Mouse (Mus musculus) midbrain, embryonic 14.5 days (tissue): ENCODE measurements around the gene Gpr26. TPM values are rescaled to one million over a fixed set of nuclear protein-coding genes. Genes with fewer than 3 reads are reported as not detected.

Source experiments
- ATAC-seq: fragments of 200-750 bp; cut with Nextera tagmentation; 2 replicates; pipeline ENCODE4 v1.8.0; 2017; ENCODE audit warnings: moderate number of reproducible peaks, moderate library complexity; ENCODE audit not compliant: low FRiP score, low TSS enrichment
- DNase-seq: peaks from one replicate; pipeline ENCODE4 v3.0.0-alpha.2; 2015
- H3K27ac ChIP-seq: fragments of 300-500 bp; sonication (generic); replicated peaks from 2 replicates; pipeline ENCODE4 v1.5.1; 2014; ENCODE audit warnings: mild to moderate bottlenecking, low read depth, low read length, moderate library complexity
- H3K27me3 ChIP-seq: fragments of 300-500 bp; sonication (generic); 2 replicates; pipeline ENCODE4 v1.6.1; 2014; ENCODE audit warnings: low read length, control low read depth, mixed read lengths; ENCODE audit not compliant: control insufficient read depth, insufficient read depth
- H3K36me3 ChIP-seq: fragments of 300-500 bp; sonication (generic); 2 replicates; pipeline ENCODE4 v1.6.1; 2014; ENCODE audit warnings: low read length, control low read depth; ENCODE audit not compliant: control insufficient read depth, insufficient read depth
- H3K4me1 ChIP-seq: fragments of 300-500 bp; sonication (generic); 2 replicates; pipeline ENCODE4 v1.6.1; 2014; ENCODE audit warnings: mild to moderate bottlenecking, antibody characterized with exemption, low read length, control low read depth; ENCODE audit not compliant: control insufficient read depth, insufficient read depth
- H3K4me2 ChIP-seq: fragments of 300-500 bp; sonication (generic); 2 replicates; pipeline ENCODE4 v1.6.1; 2014; ENCODE audit warnings: mild to moderate bottlenecking, low read length, moderate library complexity
- H3K4me3 ChIP-seq: fragments of 300-500 bp; sonication (generic); replicated peaks from 2 replicates; pipeline ENCODE4 v1.5.1; 2014; ENCODE audit warnings: low read depth, low read length
- H3K9ac ChIP-seq: fragments of 300-500 bp; sonication (generic); replicated peaks from 2 replicates; pipeline ENCODE4 v1.6.1; 2014; ENCODE audit warnings: mild to moderate bottlenecking, low read length, moderate library complexity
- H3K9me3 ChIP-seq: fragments of 300-500 bp; sonication (generic); 2 replicates; pipeline ENCODE4 v1.6.1; 2016; ENCODE audit warnings: low read length, control low read depth, mixed read lengths; ENCODE audit not compliant: control insufficient read depth
- WGBS: fragments of 180-500 bp; shearing (Covaris S2); extraction: QIAGEN DNeasy Blood & Tissue Kit; methylation state at CpG from one replicate; pipeline ENCODE4 v1.1.7; 2014; 5-methylcytosine and 5-hydroxymethylcytosine counted together
- polyA plus RNA-seq: library from polyadenylated mRNA; unstranded; fragments of >200 nt; fragmentation: Nextera tagmentation; extraction: Ambion mirVana; gene quantifications from 2 replicates; pipeline ENCODE4 v1.2.1, GENCODE M21; 2014

The Gpr26 gene
- polyA plus RNA-seq, result 2.6 and 3.2 TPM in 2 replicates

- Histone ChIP-seq H3K4me1 (peaks cover 10% of the 10 kb centered on the region; the same call in 1 of the 2 replicates), H3K36me3 (no peaks in the 10 kb centered on the region), H3K4me2 (peak within 1 kb of the TSS; percentile 74), H3K4me3 (peak within 1 kb of the TSS; percentile 52), H3K27me3 (peaks cover 17% of the 10 kb centered on the region; the same call in 1 of the 2 replicates), H3K9ac (peak within 1 kb of the TSS; percentile 70), H3K9me3 (no peaks in the 10 kb centered on the region), H3K27ac (peak within 1 kb of the TSS; percentile 84)
- no peak; the same call in none of the 2 replicates for ATAC-seq
- 2% methylated on average over 32 of the region's 32 CpGs for WGBS
- peak; percentile 62 for DNase-seq
Measured at GRCm38 (mm10) chr7:131966023-131966915, at the start of gene Gpr26. Gene Gpr26, plus strand, starts transcription at chr7:131966460.

- Histone ChIP-seq H3K36me3 (no peaks in the 10 kb centered on the region), H3K9ac (no peak overlapping the region), H3K9me3 (no peaks in the 10 kb centered on the region), H3K27ac (no peak overlapping the region), H3K4me1 (no peaks in the 10 kb centered on the region), H3K4me2 (no peak overlapping the region), H3K27me3 (no peaks in the 10 kb centered on the region), H3K4me3 (no peak overlapping the region)
- no peak for DNase-seq
- ATAC-seq, result no peak
- WGBS, result 57% methylated on average over 7 of the region's 7 CpGs
Measured at GRCm38 (mm10) chr7:131917384-131917783, 48.9 kb upstream of the Gpr26 start.

GRCm38 (mm10) chr7:131927288-131928050, 38.8 kb upstream of the Gpr26 start:
- WGBS, result 35% methylated on average over 9 of the region's 9 CpGs
- Histone ChIP-seq H3K4me3 (no peak overlapping the region), H3K9ac (no peak overlapping the region), H3K4me1 (no peaks in the 10 kb centered on the region; the same call in 1 of the 2 replicates), H3K4me2 (no peak overlapping the region), H3K27ac (no peak overlapping the region), H3K36me3 (no peaks in the 10 kb centered on the region), H3K9me3 (no peaks in the 10 kb centered on the region), H3K27me3 (no peaks in the 10 kb centered on the region)
- ATAC-seq (no peak), DNase-seq (peak; percentile 17)

- H3K27ac ChIP-seq, result no peak overlapping the region
- 0 out of 2 replicates have a peak, but pooled peaks cover 3% of the 10 kb centered on the region for H3K9me3 ChIP-seq
- ATAC-seq (no peak), DNase-seq (no peak)
- H3K36me3 ChIP-seq, result no peaks in the 10 kb centered on the region
- H3K27me3 ChIP-seq, result no peaks in the 10 kb centered on the region
- no peak overlapping the region for H3K4me3 ChIP-seq
- no peak overlapping the region for H3K9ac ChIP-seq
- H3K4me1 ChIP-seq, result no peaks in the 10 kb centered on the region
- no peak overlapping the region for H3K4me2 ChIP-seq
- 93% methylated on average over 3 of the region's 3 CpGs for WGBS
Measured at GRCm38 (mm10) chr7:131937611-131938010, 28.6 kb upstream of the Gpr26 start.

- no peak overlapping the region for H3K4me3 ChIP-seq
- DNase-seq (no peak), ATAC-seq (no peak)
- H3K9ac ChIP-seq, result no peak overlapping the region
- no peaks in the 10 kb centered on the region for H3K36me3 ChIP-seq
- 81% methylated on average over 5 of the region's 5 CpGs for WGBS
- H3K9me3 ChIP-seq, result no peaks in the 10 kb centered on the region
- no peaks in the 10 kb centered on the region for H3K27me3 ChIP-seq
- H3K4me1 ChIP-seq, result no peaks in the 10 kb centered on the region
- no peak overlapping the region for H3K27ac ChIP-seq
- no peak overlapping the region for H3K4me2 ChIP-seq
Measured at GRCm38 (mm10) chr7:131951131-131951530, 15.1 kb upstream of the Gpr26 start.

GRCm38 (mm10) chr7:131953402-131953801, 12.9 kb upstream of the Gpr26 start:
- no peaks in the 10 kb centered on the region for H3K36me3 ChIP-seq
- no peaks in the 10 kb centered on the region for H3K4me1 ChIP-seq
- 34% methylated on average over 3 of the region's 3 CpGs for WGBS
- H3K27ac ChIP-seq, result no peak overlapping the region
- DNase-seq (no peak), ATAC-seq (no peak)
- no peaks in the 10 kb centered on the region for H3K9me3 ChIP-seq
- no peak overlapping the region for H3K4me2 ChIP-seq
- no peaks in the 10 kb centered on the region for H3K27me3 ChIP-seq
- no peak overlapping the region for H3K9ac ChIP-seq
- no peak overlapping the region for H3K4me3 ChIP-seq

- WGBS, result 68% methylated on average over 1 of the region's 1 CpGs
- Histone ChIP-seq H3K4me3 (no peak overlapping the region), H3K4me2 (no peak overlapping the region), H3K9me3 (no peaks in the 10 kb centered on the region), H3K4me1 (peaks cover 5% of the 10 kb centered on the region; the same call in 1 of the 2 replicates), H3K36me3 (no peaks in the 10 kb centered on the region), H3K27ac (no peak overlapping the region), H3K27me3 (no peaks in the 10 kb centered on the region), H3K9ac (no peak overlapping the region)
- DNase-seq (no peak), ATAC-seq (no peak)
Measured at GRCm38 (mm10) chr7:131958705-131959104, 7.6 kb upstream of the Gpr26 start.

- Histone ChIP-seq H3K27ac (no peak overlapping the region), H3K9me3 (no peaks in the 10 kb centered on the region), H3K36me3 (no peaks in the 10 kb centered on the region), H3K4me2 (no peak overlapping the region), H3K9ac (no peak overlapping the region), H3K4me3 (no peak overlapping the region), H3K27me3 (0 out of 2 replicates have a peak, but pooled peaks cover 2% of the 10 kb centered on the region), H3K4me1 (peaks cover 5% of the 10 kb centered on the region; the same call in 1 of the 2 replicates)
- 38% methylated on average over 6 of the region's 6 CpGs for whole genome bisulfite sequencing
- ATAC-seq (no peak), DNase-seq (peak; percentile 40)
Measured at GRCm38 (mm10) chr7:131960551-131960950, 5.7 kb upstream of the Gpr26 start.
